Mouse (Mus musculus) ES-Bruce4 (cell line): ENCODE results near the gene Foxl1. TPM values are rescaled to one million over a fixed set of nuclear protein-coding genes. Genes with fewer than 3 reads are reported as not detected.

ENCODE experiments used
- H3K27ac ChIP-seq: 2 replicates; pipeline ENCODE4 v1.5.1; 2012; ENCODE audit warnings: low read length, inconsistent platforms; ENCODE audit not compliant: insufficient read depth
- H3K27me3 ChIP-seq: 2 replicates; pipeline ENCODE4 v1.6.1; 2012; ENCODE audit warnings: mild to moderate bottlenecking, low read length, inconsistent platforms; ENCODE audit not compliant: control insufficient read depth, poor library complexity, insufficient read depth, severe bottlenecking
- H3K36me3 ChIP-seq: 2 replicates; pipeline ENCODE4 v1.6.1; 2012; ENCODE audit warnings: inconsistent platforms, mild to moderate bottlenecking, low read length, moderate library complexity; ENCODE audit not compliant: control insufficient read depth, poor library complexity, insufficient read depth, severe bottlenecking
- H3K4me1 ChIP-seq: one replicate; pipeline ENCODE4 v1.8.1; 2011; ENCODE audit warnings: low read length; ENCODE audit not compliant: control insufficient read depth, insufficient read depth
- H3K4me3 ChIP-seq: 2 replicates; pipeline ENCODE4 v1.5.1; 2011; ENCODE audit warnings: low read depth, mild to moderate bottlenecking, low read length
- H3K9ac ChIP-seq: 2 replicates; pipeline ENCODE4 v1.6.1; 2012; ENCODE audit warnings: low read depth, mild to moderate bottlenecking, inconsistent platforms; ENCODE audit not compliant: poor library complexity, severe bottlenecking
- H3K9me3 ChIP-seq: replicated peaks from 2 replicates; pipeline ENCODE4 v1.6.1; 2012; ENCODE audit warnings: mild to moderate bottlenecking, low read length, inconsistent platforms; ENCODE audit not compliant: control insufficient read depth, poor library complexity, insufficient read depth, severe bottlenecking
- CTCF ChIP-seq: IDR thresholded peaks from one replicate; pipeline ENCODE4 v1.8.1; 2011; ENCODE audit warnings: low read depth, low read length
- EP300 ChIP-seq: IDR thresholded peaks from 2 replicates; pipeline ENCODE4 v1.6.1; 2011; ENCODE audit warnings: low read depth, low read length; ENCODE audit not compliant: insufficient read depth
- POLR2A ChIP-seq: IDR thresholded peaks from one replicate; pipeline ENCODE4 v1.8.1; 2011; ENCODE audit warnings: low read length; ENCODE audit not compliant: insufficient read depth
- polyA plus RNA-seq: library from polyadenylated mRNA; stranded (reverse); fragments of >200 nt; gene quantifications from 2 replicates; pipeline ENCODE4 v1.2.4, GENCODE M21; 2011; ENCODE audit warnings: low read depth; ENCODE audit not compliant: missing spikeins, insufficient read depth, insufficient read length

The Foxl1 gene
- polyA plus RNA-seq, 1 experiment = not detected

GRCm38 (mm10) chr8:121162906-121163695 lies 35.4 kb downstream of the Foxl1 start:
- H3K27ac ChIP-seq = no peak overlapping the region
- H3K9ac ChIP-seq = no peak overlapping the region
- TF ChIP-seq EP300 (no peak), CTCF (no peak), POLR2A (no peak)
- no peaks in the 10 kb centered on the region for H3K36me3 ChIP-seq
- no peaks in the 10 kb centered on the region for H3K9me3 ChIP-seq
- H3K27me3 ChIP-seq = no peaks in the 10 kb centered on the region
- no peaks in the 10 kb centered on the region for H3K4me1 ChIP-seq
- no peak overlapping the region for H3K4me3 ChIP-seq

DNA sequence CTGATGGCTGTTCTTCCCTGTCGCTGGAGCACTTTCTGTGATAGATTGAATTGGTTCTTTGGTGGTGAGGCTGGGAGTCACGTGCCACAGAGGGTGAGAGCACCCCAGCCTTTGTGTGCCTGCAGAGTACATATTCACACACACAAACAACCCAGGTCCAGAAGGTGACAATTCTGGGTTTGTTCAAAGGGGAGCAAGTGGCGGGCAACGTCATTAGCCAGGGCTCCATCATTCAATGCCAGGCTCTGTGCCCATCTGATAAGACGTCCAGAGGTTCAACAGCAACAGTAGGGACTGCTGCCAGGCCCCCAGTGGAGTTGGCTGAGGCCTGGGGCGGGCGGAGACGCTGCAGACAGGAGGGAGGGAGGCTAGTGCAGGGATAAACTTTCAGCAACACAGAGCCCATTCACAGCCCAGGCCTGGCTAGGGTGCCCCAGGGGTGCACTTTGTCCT lies 36.3 kb downstream of the Foxl1 start:
- no peak overlapping the region for H3K27ac ChIP-seq
- no peaks in the 10 kb centered on the region for H3K9me3 ChIP-seq
- no peak overlapping the region for H3K4me3 ChIP-seq
- no peaks in the 10 kb centered on the region for H3K36me3 ChIP-seq
- no peak overlapping the region for H3K9ac ChIP-seq
- H3K27me3 ChIP-seq = no peaks in the 10 kb centered on the region
- H3K4me1 ChIP-seq = no peaks in the 10 kb centered on the region
- TF ChIP-seq EP300 (no peak), CTCF (no peak), POLR2A (no peak)

DNA sequence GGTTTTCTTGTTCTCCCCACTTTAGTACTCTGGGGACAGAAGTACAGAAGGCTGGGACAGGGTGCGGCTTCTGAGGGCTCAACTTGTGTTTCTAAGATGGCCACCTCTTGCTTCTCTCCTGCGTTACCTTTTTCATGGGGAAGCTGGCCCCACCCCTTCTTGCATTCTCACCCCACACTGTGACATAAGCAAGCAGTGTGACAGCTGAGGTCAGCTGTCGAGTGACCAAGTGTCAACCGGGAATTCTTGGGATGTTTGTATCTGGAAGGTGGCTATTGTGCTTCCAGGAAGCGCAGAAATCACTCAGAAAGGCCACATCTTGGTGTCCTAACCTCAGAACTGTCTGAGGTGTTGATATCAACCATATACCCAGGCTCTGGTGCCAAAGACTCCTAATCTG lies 40.3 kb downstream of the Foxl1 start:
- TF ChIP-seq EP300 = no peak
- no peak for TF ChIP-seq CTCF
- TF ChIP-seq POLR2A = no peak

GRCm38 (mm10) chr8:121170116-121170515 lies 42.4 kb downstream of the Foxl1 start:
- TF ChIP-seq EP300 (no peak), POLR2A (no peak), CTCF (no peak)
- Histone ChIP-seq H3K9ac (no peak overlapping the region), H3K27me3 (no peaks in the 10 kb centered on the region), H3K27ac (no peak overlapping the region), H3K4me3 (no peak overlapping the region), H3K4me1 (no peaks in the 10 kb centered on the region), H3K9me3 (no peaks in the 10 kb centered on the region), H3K36me3 (no peaks in the 10 kb centered on the region)

More for the DNA sequence above, 40.3 kb downstream of the Foxl1 start:
- Histone ChIP-seq H3K27me3 (no peaks in the 10 kb centered on the region), H3K9ac (no peak overlapping the region), H3K9me3 (no peaks in the 10 kb centered on the region), H3K27ac (no peak overlapping the region), H3K4me3 (no peak overlapping the region), H3K4me1 (no peaks in the 10 kb centered on the region), H3K36me3 (no peaks in the 10 kb centered on the region)

DNA sequence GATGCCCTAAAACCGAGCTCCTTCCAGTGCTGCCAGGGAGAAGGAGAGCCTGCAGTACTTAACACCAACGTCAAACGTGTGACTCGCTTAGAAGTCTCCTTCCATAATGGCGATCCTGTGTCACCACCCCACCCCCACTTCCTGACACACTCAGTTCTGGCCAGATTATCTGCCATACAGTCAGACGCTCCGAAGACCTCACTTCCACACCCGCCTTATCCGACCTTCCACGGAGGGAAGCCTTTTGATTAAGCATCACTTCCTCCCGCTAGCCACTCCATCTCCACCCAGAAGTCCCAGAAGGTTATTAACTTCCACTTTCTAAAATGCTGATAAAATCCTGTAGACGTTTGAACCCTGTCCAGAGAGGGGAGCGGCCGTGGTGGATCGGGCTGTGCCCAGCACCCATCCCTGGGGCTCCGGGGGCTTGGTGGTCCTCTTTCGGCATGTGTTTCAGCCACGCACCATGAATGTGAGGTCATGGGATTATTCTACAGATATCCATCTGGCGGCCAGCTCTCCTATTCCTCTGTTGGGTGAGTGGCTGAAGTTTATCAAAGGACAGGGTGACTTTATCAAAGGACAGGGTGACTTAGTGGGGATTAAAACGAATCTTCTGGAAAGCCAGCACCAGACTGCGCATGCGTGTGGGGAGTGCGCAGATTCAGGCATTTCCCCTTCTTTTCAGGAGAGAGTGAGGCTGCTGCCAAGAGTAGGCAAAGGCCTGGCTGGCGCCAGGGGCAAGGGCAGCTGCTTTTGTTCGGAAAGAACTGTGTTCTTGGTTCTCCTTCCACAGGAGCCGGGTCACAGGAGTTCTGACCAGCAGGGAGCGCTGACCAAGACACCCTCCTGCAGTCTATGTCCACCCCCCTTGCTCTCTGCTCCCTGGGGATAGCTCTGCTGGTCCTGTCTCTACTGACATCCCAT lies 43.1 kb downstream of the Foxl1 start:
- no peak overlapping the region for H3K9ac ChIP-seq
- no peaks in the 10 kb centered on the region for H3K36me3 ChIP-seq
- no peaks in the 10 kb centered on the region for H3K9me3 ChIP-seq
- H3K4me1 ChIP-seq = no peaks in the 10 kb centered on the region
- no peaks in the 10 kb centered on the region for H3K27me3 ChIP-seq
- H3K4me3 ChIP-seq = no peak overlapping the region
- H3K27ac ChIP-seq = no peak overlapping the region
- TF ChIP-seq POLR2A (no peak), CTCF (no peak), EP300 (no peak)

DNA sequence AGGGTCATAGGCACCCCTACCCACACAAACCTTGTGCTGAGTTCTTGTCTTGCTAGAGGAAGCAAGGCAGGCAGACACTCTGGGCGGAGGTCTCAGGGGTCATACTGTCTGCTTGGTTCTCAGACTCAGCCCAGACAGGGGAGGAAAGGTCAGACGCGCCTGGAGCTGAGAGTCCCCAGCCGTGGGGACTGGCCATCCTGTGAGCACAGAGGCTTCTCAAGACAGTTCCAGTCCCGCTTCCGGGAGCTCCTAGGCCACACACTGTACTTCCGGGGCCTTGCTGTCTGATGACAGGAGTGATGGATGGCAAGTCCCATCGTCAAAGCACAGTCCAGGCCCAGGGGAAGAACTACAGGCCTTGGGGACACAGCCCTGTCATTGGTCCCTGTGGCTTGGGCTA lies 44.8 kb downstream of the Foxl1 start:
- no peaks in the 10 kb centered on the region for H3K4me1 ChIP-seq
- no peak for TF ChIP-seq POLR2A
- TF ChIP-seq EP300 = no peak
- no peak overlapping the region for H3K9ac ChIP-seq
- no peak overlapping the region for H3K27ac ChIP-seq
- H3K27me3 ChIP-seq = no peaks in the 10 kb centered on the region
- no peaks in the 10 kb centered on the region for H3K9me3 ChIP-seq
- no peaks in the 10 kb centered on the region for H3K36me3 ChIP-seq
- no peak overlapping the region for H3K4me3 ChIP-seq
